In the genomic region with DNA sequence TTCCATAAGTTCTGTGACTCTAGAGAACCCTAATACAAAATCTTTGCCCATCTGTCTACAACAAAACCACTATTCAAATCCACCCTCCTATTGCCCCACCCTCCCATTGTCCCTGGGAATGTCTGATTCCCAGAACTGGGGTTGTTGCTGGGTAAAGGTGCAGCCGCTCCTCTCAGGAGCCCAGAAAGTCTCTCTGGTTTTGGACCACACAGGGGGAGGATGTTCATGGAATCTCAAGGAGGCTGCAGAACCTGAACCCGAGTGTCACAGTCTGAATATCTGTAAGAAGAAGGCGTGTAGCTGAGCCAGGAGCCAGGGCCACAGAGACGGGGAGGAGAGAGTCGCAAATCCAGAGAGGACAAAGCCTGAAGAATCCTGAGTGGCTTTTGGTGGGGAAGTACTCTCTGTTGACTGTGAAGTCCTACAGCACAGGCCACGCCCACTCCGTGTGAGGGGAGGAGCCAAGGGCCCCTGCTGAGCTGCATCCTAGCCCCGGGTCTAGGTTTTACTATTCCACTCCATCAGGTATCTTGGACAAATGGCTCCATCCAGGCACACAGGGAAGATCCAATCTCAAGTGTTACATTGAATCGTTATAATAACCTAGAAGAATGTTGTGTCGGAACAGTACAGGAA, we compare ENCODE assay signal across 18 mouse cellular contexts. TPM values are rescaled to one million over a fixed set of nuclear protein-coding genes. Genes with fewer than 3 reads are reported as not detected.
DNase-seq lines count a peak whose midpoint lies in the region; ATAC-seq and TF ChIP-seq lines count a peak whose summit lies in the region.
"Had no signal": no experiment of that assay in that cellular context is flagged by ENCODE, and none has a peak within 500 bp of the region (broad histone marks: within the 10 kb centered on the region; RNA-seq: fewer than 3 reads in every experiment).

No protein-coding gene starts in this region.

- H3K9me3 ChIP-seq in lung, embryonic 14.5 days (ENCODE audit: low read depth, low read length), result no peaks in the 10 kb centered on the region
- H3K9me3 ChIP-seq in E14TG2a.4 (ENCODE audit: low read length), result no peaks in the 10 kb centered on the region
- H3K9me3 ChIP-seq in hindbrain, embryonic 12.5 days (replicated peaks), result no peaks in the 10 kb centered on the region
- H3K9me3 ChIP-seq: embryonic facial prominence, embryonic 15.5 days; G1E; limb, embryonic 12.5 days had no signal

- TF ChIP-seq CTCF in lung, embryonic 14.5 days (IDR thresholded peaks at IDR 0.05; ENCODE audit: low read depth), result no peak
- TF ChIP-seq CTCF in E14TG2a.4 (conservative IDR thresholded peaks at IDR 0.05; ENCODE audit: low read length), result no peak

- peaks cover 4% of the 10 kb centered on the region; the same call in 1 of the 2 replicates for H3K4me1 ChIP-seq in lung, embryonic 14.5 days (ENCODE audit: insufficient read depth)
- H3K4me1 ChIP-seq in E14TG2a.4 (replicated peaks; ENCODE audit: low read depth, low read length), result peaks cover 93% of the 10 kb centered on the region
- H3K4me1 ChIP-seq in hindbrain, embryonic 12.5 days, result peaks cover 4% of the 10 kb centered on the region; the same call in 1 of the 2 replicates
- H3K4me1 ChIP-seq: forebrain, embryonic 13.5 days; limb, embryonic 12.5 days had no signal

- no peak overlapping the region for H3K4me3 ChIP-seq in lung, embryonic 14.5 days (ENCODE audit: low read depth, low read length)
- H3K4me3 ChIP-seq in E14TG2a.4 (replicated peaks; ENCODE audit: low read length), result peak overlapping the region; percentile 58
- H3K4me3 ChIP-seq in hindbrain, embryonic 12.5 days, result no peak overlapping the region
- H3K4me3 ChIP-seq: embryonic facial prominence, embryonic 15.5 days; forebrain, embryonic 13.5 days; limb, embryonic 12.5 days had no signal

- ATAC-seq in lung, embryonic 14.5 days (ENCODE audit: insufficient read depth), result no peak
- peak; percentile 71 for ATAC-seq in common myeloid progenitor, adult 5-6 weeks (replicated peaks; ENCODE audit: low read depth, poor library complexity, severe bottlenecking)
- ATAC-seq in hindbrain, embryonic 12.5 days (ENCODE audit: low FRiP score), result no peak
- ATAC-seq: forebrain, embryonic 13.5 days; intestine, postnatal 0 days had no signal

- no peaks in the 10 kb centered on the region for H3K36me3 ChIP-seq in lung, embryonic 14.5 days (ENCODE audit: insufficient read depth)
- no peaks in the 10 kb centered on the region for H3K36me3 ChIP-seq in E14TG2a.4 (ENCODE audit: insufficient read depth, low read length)
- no peaks in the 10 kb centered on the region for H3K36me3 ChIP-seq in hindbrain, embryonic 12.5 days
- H3K36me3 ChIP-seq: embryonic facial prominence, embryonic 15.5 days; G1E; limb, embryonic 12.5 days had no signal

- H3K27ac ChIP-seq in lung, embryonic 14.5 days (ENCODE audit: low read depth), result no peak overlapping the region
- no peak overlapping the region for H3K27ac ChIP-seq in hindbrain, embryonic 12.5 days
- H3K27ac ChIP-seq: embryonic facial prominence, embryonic 15.5 days; forebrain, embryonic 13.5 days; limb, embryonic 12.5 days had no signal

- 61% methylated on average over 10 of the region's 10 CpGs for WGBS in lung, embryonic 14.5 days
- 69% methylated on average over 10 of the region's 10 CpGs for WGBS in hindbrain, embryonic 12.5 days

- H3K9ac ChIP-seq in lung, embryonic 14.5 days, result no peak overlapping the region
- H3K9ac ChIP-seq in hindbrain, embryonic 12.5 days, result no peak overlapping the region
- H3K9ac ChIP-seq: embryonic facial prominence, embryonic 15.5 days; forebrain, embryonic 13.5 days; limb, embryonic 12.5 days had no signal

- no peaks in the 10 kb centered on the region for H3K27me3 ChIP-seq in lung, embryonic 14.5 days (ENCODE audit: insufficient read depth, low read length)
- H3K27me3 ChIP-seq in E14TG2a.4 (ENCODE audit: insufficient read depth, low read length), result no peaks in the 10 kb centered on the region
- no peaks in the 10 kb centered on the region for H3K27me3 ChIP-seq in hindbrain, embryonic 12.5 days
- H3K27me3 ChIP-seq: embryonic facial prominence, embryonic 15.5 days; forebrain, embryonic 13.5 days; limb, embryonic 12.5 days had no signal

- DNase-seq in lung, embryonic 14.5 days, result peak; percentile 39
- no peak for DNase-seq in lung, postnatal 14 days
- peak; percentile 42 for DNase-seq in thymus, postnatal 14 days
- DNase-seq in left cerebral cortex, adult 9 months (ENCODE audit: low spot score in 2 of 2), result no peak
- DNase-seq: cerebellum, adult 11 months; gastrocnemius, postnatal 10 days; heart, postnatal 4 days; lung, adult 2 months had no signal

- no peak overlapping the region for H3K4me2 ChIP-seq in lung, embryonic 14.5 days
- H3K4me2 ChIP-seq in hindbrain, embryonic 12.5 days (replicated peaks), result no peak overlapping the region
- H3K4me2 ChIP-seq: embryonic facial prominence, embryonic 15.5 days; forebrain, embryonic 13.5 days; heart, embryonic 11.5 days; limb, embryonic 12.5 days; midbrain, embryonic 11.5 days had no signal

RNA-seq across cellular contexts. Expression of gene Cops3, which starts 53.6 kb away (rescaled TPM):
- 224 and 228 TPM in 2 replicates for polyA plus RNA-seq in lung, embryonic 14.5 days (2014; fragmentation: Nextera tagmentation; extraction: Ambion mirVana)
- 202 and 227 TPM in 2 replicates for total RNA-seq in common myeloid progenitor, adult 5-6 weeks (2017)
- 205 and 207 TPM in 2 replicates for polyA plus RNA-seq in hindbrain, embryonic 12.5 days (2016; fragmentation: Nextera tagmentation; extraction: Ambion mirVana)

RNA-seq across cellular contexts. Expression of gene Nt5m, which starts 54.0 kb away (rescaled TPM):
- polyA plus RNA-seq in lung, embryonic 14.5 days (2014; fragmentation: Nextera tagmentation; extraction: Ambion mirVana), result 35.2 and 35.4 TPM in 2 replicates
- total RNA-seq in common myeloid progenitor, adult 5-6 weeks (2017), result 17.2 and 20.0 TPM in 2 replicates
- 44.1 and 47.7 TPM in 2 replicates for polyA plus RNA-seq in hindbrain, embryonic 12.5 days (2016; fragmentation: Nextera tagmentation; extraction: Ambion mirVana)

RNA-seq across cellular contexts. Expression of gene Med9, which starts 54.7 kb away (rescaled TPM):
- 48.9 and 50.4 TPM in 2 replicates for polyA plus RNA-seq in lung, embryonic 14.5 days (2014; fragmentation: Nextera tagmentation; extraction: Ambion mirVana)
- 28.1 and 29.6 TPM in 2 replicates for total RNA-seq in common myeloid progenitor, adult 5-6 weeks (2017)
- polyA plus RNA-seq in hindbrain, embryonic 12.5 days (2016; fragmentation: Nextera tagmentation; extraction: Ambion mirVana), result 34.7 and 36.6 TPM in 2 replicates

Comparison
In these comparisons a context has a peak if more than half of its experiments do, and no peak if none do; other contexts are left out.
1. DNase-seq: peak in lung, embryonic 14.5 days (single experiment) and thymus, postnatal 14 days (single experiment); none in lung, postnatal 14 days (single experiment) and left cerebral cortex, adult 9 months (0 of 2).